Mouse (Mus musculus): ENCODE measurements around the gene Cog5. TPM values are rescaled to one million over a fixed set of nuclear protein-coding genes. Genes with fewer than 3 reads are reported as not detected.

The Cog5 gene
- polyA plus RNA-seq, 1 experiment from 2014 or later = 38.0 TPM

DNA sequence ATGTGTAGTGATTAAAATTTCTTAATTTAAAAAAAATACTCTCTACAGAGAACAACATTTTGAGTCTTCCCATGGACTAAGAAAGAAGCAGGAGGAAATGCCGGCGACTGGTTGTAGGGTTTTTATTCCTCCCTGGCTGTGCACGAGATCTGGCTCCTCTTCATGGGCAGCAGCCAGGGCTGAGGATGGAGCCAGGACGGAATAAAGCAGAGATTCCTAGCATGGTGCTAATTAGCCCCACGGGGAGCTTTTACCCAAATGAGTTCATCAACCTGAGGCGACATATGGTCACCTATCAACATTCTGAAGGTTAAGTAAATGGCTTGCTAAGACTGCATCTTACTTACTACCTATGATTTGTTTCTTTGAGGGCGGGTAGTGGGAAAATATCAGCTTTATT, 328.6 kb downstream of the Cog5 start:
- no peak for ATAC-seq (ENCODE audit: low FRiP score)

GRCm38 (mm10) chr12:31983769-31984168, 329.1 kb downstream of the Cog5 start:
- no peak overlapping the region for H3K4me2 ChIP-seq (replicated peaks)
- no peak overlapping the region; the same call in 1 of the 2 replicates for H3K27ac ChIP-seq
- H3K9me3 ChIP-seq (ENCODE audit: control insufficient read depth, low read length) = no peaks in the 10 kb centered on the region
- no peak overlapping the region for H3K9ac ChIP-seq
- no peaks in the 10 kb centered on the region for H3K27me3 ChIP-seq (ENCODE audit: control insufficient read depth, insufficient read depth, low read length)
- H3K4me1 ChIP-seq (replicated peaks; ENCODE audit: control insufficient read depth, insufficient read depth, low read length) = peaks cover 14% of the 10 kb centered on the region; the same call in 1 of the 2 replicates
- no peak overlapping the region for H3K4me3 ChIP-seq (replicated peaks; ENCODE audit: low read length)
- H3K36me3 ChIP-seq (replicated peaks; ENCODE audit: control insufficient read depth, insufficient read depth) = peaks cover 10% of the 10 kb centered on the region; the same call in 1 of the 2 replicates
- no peak for ATAC-seq (ENCODE audit: low FRiP score)
- 59% methylated on average over 6 of the region's 6 CpGs for WGBS
- no peak for DNase-seq (ENCODE audit: low spot score)

More for the DNA sequence above, 328.6 kb downstream of the Cog5 start:
- Histone ChIP-seq H3K4me2 (replicated peaks) (no peak overlapping the region), H3K27ac (no peak overlapping the region), H3K4me3 (replicated peaks; ENCODE audit: low read length) (no peak overlapping the region), H3K9me3 (ENCODE audit: control insufficient read depth, low read length) (no peaks in the 10 kb centered on the region), H3K27me3 (ENCODE audit: control insufficient read depth, insufficient read depth, low read length) (no peaks in the 10 kb centered on the region), H3K9ac (no peak overlapping the region), H3K36me3 (replicated peaks; ENCODE audit: control insufficient read depth, insufficient read depth) (peaks cover 11% of the 10 kb centered on the region; the same call in 1 of the 2 replicates), H3K4me1 (replicated peaks; ENCODE audit: control insufficient read depth, insufficient read depth, low read length) (peaks cover 14% of the 10 kb centered on the region; the same call in 1 of the 2 replicates)
- DNase-seq (ENCODE audit: low spot score) = no peak
- WGBS = 48% methylated on average over 7 of the region's 7 CpGs

GRCm38 (mm10) chr12:31984206-31984605, 329.5 kb downstream of the Cog5 start:
- H3K9me3 ChIP-seq (ENCODE audit: control insufficient read depth, low read length) = no peaks in the 10 kb centered on the region
- H3K4me2 ChIP-seq (replicated peaks) = no peak overlapping the region
- no peak for ATAC-seq (ENCODE audit: low FRiP score)
- no peak overlapping the region for H3K9ac ChIP-seq
- no peak overlapping the region; the same call in 1 of the 2 replicates for H3K27ac ChIP-seq
- DNase-seq (ENCODE audit: low spot score) = no peak
- H3K36me3 ChIP-seq (replicated peaks; ENCODE audit: control insufficient read depth, insufficient read depth) = peaks cover 6% of the 10 kb centered on the region; the same call in 1 of the 2 replicates
- no peak overlapping the region for H3K4me3 ChIP-seq (replicated peaks; ENCODE audit: low read length)
- 60% methylated on average over 2 of the region's 2 CpGs for WGBS
- H3K27me3 ChIP-seq (ENCODE audit: control insufficient read depth, insufficient read depth, low read length) = no peaks in the 10 kb centered on the region
- peaks cover 14% of the 10 kb centered on the region; the same call in 1 of the 2 replicates for H3K4me1 ChIP-seq (replicated peaks; ENCODE audit: control insufficient read depth, insufficient read depth, low read length)

GRCm38 (mm10) chr12:31984664-31985063, 330.0 kb downstream of the Cog5 start:
- no peaks in the 10 kb centered on the region for H3K9me3 ChIP-seq (ENCODE audit: control insufficient read depth, low read length)
- no peak overlapping the region for H3K4me3 ChIP-seq (replicated peaks; ENCODE audit: low read length)
- 0 out of 2 replicates have a peak, but pooled peaks cover 5% of the 10 kb centered on the region for H3K36me3 ChIP-seq (replicated peaks; ENCODE audit: control insufficient read depth, insufficient read depth)
- H3K4me1 ChIP-seq (replicated peaks; ENCODE audit: control insufficient read depth, insufficient read depth, low read length) = peaks cover 14% of the 10 kb centered on the region; the same call in 1 of the 2 replicates
- WGBS = 69% methylated on average over 12 of the region's 12 CpGs
- H3K9ac ChIP-seq = no peak overlapping the region
- no peaks in the 10 kb centered on the region for H3K27me3 ChIP-seq (ENCODE audit: control insufficient read depth, insufficient read depth, low read length)
- H3K4me2 ChIP-seq (replicated peaks) = no peak overlapping the region
- H3K27ac ChIP-seq = no peak overlapping the region
- DNase-seq (ENCODE audit: low spot score) = no peak
- no peak for ATAC-seq (ENCODE audit: low FRiP score)

GRCm38 (mm10) chr12:31985738-31986137, 331.1 kb downstream of the Cog5 start:
- Histone ChIP-seq H3K9ac (no peak overlapping the region), H3K9me3 (ENCODE audit: control insufficient read depth, low read length) (no peaks in the 10 kb centered on the region), H3K36me3 (replicated peaks; ENCODE audit: control insufficient read depth, insufficient read depth) (0 out of 2 replicates have a peak, but pooled peaks cover 5% of the 10 kb centered on the region), H3K27ac (no peak overlapping the region), H3K4me3 (replicated peaks; ENCODE audit: low read length) (no peak overlapping the region), H3K4me2 (replicated peaks) (no peak overlapping the region), H3K4me1 (replicated peaks; ENCODE audit: control insufficient read depth, insufficient read depth, low read length) (peaks cover 14% of the 10 kb centered on the region; the same call in 1 of the 2 replicates), H3K27me3 (ENCODE audit: control insufficient read depth, insufficient read depth, low read length) (no peaks in the 10 kb centered on the region)
- WGBS = 94% methylated on average over 6 of the region's 6 CpGs
- DNase-seq (ENCODE audit: low spot score) (no peak), ATAC-seq (ENCODE audit: low FRiP score) (no peak)

GRCm38 (mm10) chr12:31986463-31986862, 331.8 kb downstream of the Cog5 start:
- DNase-seq (ENCODE audit: low spot score) = no peak
- 90% methylated on average over 2 of the region's 2 CpGs for WGBS
- Histone ChIP-seq H3K36me3 (replicated peaks; ENCODE audit: control insufficient read depth, insufficient read depth) (0 out of 2 replicates have a peak, but pooled peaks cover 5% of the 10 kb centered on the region), H3K4me1 (replicated peaks; ENCODE audit: control insufficient read depth, insufficient read depth, low read length) (peaks cover 14% of the 10 kb centered on the region; the same call in 1 of the 2 replicates), H3K27me3 (ENCODE audit: control insufficient read depth, insufficient read depth, low read length) (no peaks in the 10 kb centered on the region), H3K4me2 (replicated peaks) (no peak overlapping the region), H3K27ac (no peak overlapping the region), H3K9me3 (ENCODE audit: control insufficient read depth, low read length) (no peaks in the 10 kb centered on the region), H3K9ac (no peak overlapping the region), H3K4me3 (replicated peaks; ENCODE audit: low read length) (no peak overlapping the region)
- no peak for ATAC-seq (ENCODE audit: low FRiP score)

Other genes starting within 250 kb of the Cog5 start
- gene Cbll1, start 155.3 kb upstream of the Cog5 start, polyA plus RNA-seq (2014; fragmentation: Nextera tagmentation; extraction: Ambion mirVana) = 20.2 and 26.4 TPM in 2 replicates
- not detected in 2 replicates for gene Slc26a4, start 94.9 kb upstream of the Cog5 start, polyA plus RNA-seq (2014; fragmentation: Nextera tagmentation; extraction: Ambion mirVana)
- gene Bcap29, start 20.2 kb upstream of the Cog5 start, polyA plus RNA-seq (2014; fragmentation: Nextera tagmentation; extraction: Ambion mirVana) = 27.8 and 29.3 TPM in 2 replicates
- 7.2 and 9.3 TPM in 2 replicates for gene Dus4l, start within 50 bp of the Cog5 start, polyA plus RNA-seq (2014; fragmentation: Nextera tagmentation; extraction: Ambion mirVana)
- gene Gpr22, start 59.1 kb downstream of the Cog5 start, polyA plus RNA-seq (2014; fragmentation: Nextera tagmentation; extraction: Ambion mirVana) = 19.7 and 21.1 TPM in 2 replicates

All from hindbrain, embryonic 14.5 days (tissue).